Mouse (Mus musculus): ENCODE results near the gene Bola1.

- TF ChIP-seq CTCF (IDR thresholded peaks at IDR 0.05; ENCODE audit: borderline replicate concordance, control insufficient read depth, extremely low read depth, insufficient read depth, low read length, poor library complexity): no peak
- no peak for TF ChIP-seq POLR2A (IDR thresholded peaks at IDR 0.05; ENCODE audit: control insufficient read depth, extremely low read depth, insufficient read depth, low read length, poor library complexity)
Measured at GRCm38 (mm10) chr3:96152611-96153010, 66.9 kb downstream of the Bola1 start.
